Mouse (Mus musculus): ENCODE data around the gene Ndufa4l2.

Ndufa4l2 gene

DNA sequence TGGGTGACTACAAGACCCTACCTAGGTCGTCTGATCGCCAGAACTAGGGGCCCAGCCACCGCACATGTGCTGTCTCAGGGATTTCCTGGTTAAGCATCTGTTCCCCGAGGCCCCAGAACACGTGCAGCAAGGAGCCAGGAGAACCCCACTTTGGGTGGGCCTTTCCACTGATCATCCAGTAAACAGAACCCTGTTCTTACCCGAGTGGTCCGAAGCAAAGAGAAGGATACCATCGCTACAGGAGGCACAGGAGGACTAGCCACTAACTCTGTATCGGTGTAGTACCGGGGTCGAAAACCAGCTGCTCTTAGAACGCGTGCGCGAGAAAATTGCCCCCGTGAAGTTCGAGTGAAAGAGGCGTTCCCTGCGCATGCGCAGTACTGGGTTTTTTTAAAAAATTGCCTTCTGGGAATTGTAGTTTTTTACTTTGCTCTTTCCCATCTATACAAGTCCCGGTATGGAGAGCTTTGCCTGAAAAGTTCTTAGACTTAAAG, 7.4 kb downstream of the Ndufa4l2 start, which contains the start of gene Shmt2:
Gene Shmt2 (minus strand): TSS at position 357 of the 494 bp plus-strand sequence.
- in situ Hi-C loops (cut with MboI; ENCODE audit: unreplicated experiment in 2 of 2): no loop called here

DNA sequence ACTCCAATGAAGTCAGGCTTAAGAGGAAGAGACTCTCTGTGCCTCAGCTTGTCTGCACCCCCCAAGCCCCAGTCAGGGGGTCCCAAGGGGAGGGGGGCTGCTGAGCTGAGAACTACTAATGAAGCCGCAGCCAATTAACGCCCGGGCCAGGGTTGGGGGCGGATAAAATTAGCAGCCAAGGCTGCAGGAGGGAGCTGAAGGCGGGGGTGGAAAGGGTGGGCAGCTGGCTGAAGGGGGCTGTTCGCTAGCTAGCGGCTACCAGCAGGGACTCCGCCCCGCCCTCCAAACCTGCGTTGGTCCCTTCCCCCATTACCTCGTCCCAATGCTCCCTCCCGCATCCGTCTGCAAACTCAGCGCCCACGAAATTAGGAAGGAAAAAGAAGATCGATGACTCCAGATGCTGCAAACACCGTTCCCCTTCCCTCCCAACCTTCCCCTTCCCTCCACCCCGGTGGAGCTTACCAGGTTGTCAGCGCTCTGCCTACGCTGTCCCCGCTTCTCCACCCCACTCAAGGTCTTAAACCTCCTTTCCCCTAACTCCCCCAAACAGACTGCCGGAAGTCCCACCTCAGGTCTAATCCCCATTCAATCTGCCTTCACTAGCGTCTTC, 10.0 kb downstream of the Ndufa4l2 start:
- in situ Hi-C loops (cut with MboI; ENCODE audit: unreplicated experiment in 2 of 2): no loop called here

DNA sequence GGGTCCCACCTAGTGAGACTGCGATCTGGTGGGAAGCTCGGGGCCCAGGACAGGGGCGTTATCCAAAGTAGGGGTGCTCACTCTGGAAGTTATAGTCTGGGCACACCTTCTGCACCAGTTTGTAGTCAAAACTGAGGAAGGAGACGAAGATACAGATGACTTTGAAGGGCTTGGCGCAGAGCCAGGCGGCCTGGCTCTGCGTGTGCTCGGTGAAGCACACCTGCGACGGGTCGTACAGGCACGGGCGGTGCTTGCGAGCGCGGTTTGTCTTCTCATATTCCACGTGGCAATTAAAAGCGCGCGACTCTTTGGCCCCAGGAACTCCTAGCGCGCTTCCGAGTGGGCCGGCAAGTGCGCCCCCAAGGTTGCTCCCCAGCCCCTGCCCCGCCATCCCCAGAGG, 11.3 kb downstream of the Ndufa4l2 start:
- in situ Hi-C loops (cut with MboI; ENCODE audit: unreplicated experiment in 2 of 2): no loop called here

DNA sequence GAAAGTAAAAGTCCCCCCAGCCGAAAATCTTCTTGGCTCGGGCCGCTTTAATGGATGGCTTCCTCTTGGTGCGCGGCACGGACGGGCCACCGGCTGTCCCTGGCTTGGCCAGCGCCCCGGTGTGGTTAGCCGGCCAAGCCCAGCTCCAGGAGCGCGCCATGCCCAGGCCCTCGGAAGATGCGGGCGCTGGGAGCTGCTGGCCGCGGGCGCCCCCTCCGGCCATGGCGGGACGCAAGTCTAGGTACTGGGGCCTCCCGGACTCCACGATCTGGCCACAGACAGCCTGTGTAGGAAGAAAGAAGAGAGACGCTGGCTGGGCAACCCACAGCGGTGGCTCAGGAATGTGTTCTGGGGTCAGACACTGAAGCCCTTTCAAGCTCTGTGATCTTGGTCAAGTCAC, 11.9 kb downstream of the Ndufa4l2 start:
- in situ Hi-C loops (cut with MboI; ENCODE audit: unreplicated experiment in 2 of 2): no loop called here

DNA sequence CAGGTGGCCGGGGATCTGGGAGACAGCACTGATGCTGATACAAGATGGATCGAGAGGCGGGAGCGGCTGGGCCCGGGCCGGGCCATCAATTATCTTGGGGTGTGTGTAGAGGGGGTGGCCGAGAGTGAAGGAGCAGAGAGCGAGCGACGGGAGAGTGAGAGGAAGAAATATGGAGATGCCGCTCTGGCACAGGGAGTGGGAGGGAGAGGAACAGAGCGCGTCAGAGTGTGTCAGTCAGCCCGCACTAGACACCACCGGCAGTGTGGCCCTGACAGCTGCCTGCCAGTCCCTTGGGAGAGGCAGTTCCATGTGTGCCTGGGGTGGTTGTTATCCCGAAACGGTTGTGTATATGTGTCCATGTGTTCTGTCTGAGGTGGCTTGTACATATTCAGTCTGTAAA, 12.7 kb downstream of the Ndufa4l2 start:
- in situ Hi-C loops (cut with MboI; ENCODE audit: unreplicated experiment in 2 of 2): no loop called here

DNA sequence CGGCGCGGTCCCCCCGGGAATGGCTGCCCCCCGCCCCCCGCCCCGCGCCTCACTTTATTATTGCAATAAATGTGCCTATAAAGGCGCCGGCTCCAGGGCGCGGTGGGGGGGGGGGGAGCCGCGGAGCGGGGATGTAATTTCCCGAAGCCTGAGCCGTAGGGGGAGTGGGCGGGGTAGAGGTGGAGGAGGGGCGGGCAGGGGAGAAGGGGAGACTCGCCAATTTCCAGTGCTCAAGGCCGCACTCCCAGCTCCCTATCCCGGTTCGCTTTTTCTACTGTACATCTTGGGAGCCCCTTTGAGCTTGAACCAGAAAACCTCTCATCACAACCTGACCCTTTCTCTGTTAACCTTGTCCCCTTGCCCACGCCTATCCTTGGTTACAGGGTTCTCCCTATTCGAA, 16.2 kb downstream of the Ndufa4l2 start:
- in situ Hi-C loops (cut with MboI; ENCODE audit: unreplicated experiment in 2 of 2): no loop called here

DNA sequence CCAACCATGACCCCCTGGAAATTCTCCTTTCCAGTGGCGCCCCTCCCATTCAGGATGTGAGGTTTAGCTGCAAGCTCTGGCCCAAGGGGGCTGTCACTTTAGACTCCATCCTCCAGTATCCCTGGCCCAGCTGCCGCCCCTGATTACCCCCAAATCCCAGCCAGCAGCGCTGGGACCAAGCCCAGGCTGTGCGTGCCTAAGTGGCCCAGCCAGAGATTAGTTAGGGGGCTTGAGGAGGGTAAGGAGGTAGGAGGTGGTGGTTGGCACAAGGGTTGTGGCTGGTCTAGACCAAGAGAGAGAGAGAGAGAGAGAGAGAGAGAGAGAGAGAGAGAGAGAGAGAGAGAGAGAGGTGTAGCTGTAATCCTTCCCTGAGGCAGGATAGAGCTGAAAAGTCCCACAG, 16.8 kb downstream of the Ndufa4l2 start:
- in situ Hi-C loops (cut with MboI; ENCODE audit: unreplicated experiment in 2 of 2): no loop called here

DNA sequence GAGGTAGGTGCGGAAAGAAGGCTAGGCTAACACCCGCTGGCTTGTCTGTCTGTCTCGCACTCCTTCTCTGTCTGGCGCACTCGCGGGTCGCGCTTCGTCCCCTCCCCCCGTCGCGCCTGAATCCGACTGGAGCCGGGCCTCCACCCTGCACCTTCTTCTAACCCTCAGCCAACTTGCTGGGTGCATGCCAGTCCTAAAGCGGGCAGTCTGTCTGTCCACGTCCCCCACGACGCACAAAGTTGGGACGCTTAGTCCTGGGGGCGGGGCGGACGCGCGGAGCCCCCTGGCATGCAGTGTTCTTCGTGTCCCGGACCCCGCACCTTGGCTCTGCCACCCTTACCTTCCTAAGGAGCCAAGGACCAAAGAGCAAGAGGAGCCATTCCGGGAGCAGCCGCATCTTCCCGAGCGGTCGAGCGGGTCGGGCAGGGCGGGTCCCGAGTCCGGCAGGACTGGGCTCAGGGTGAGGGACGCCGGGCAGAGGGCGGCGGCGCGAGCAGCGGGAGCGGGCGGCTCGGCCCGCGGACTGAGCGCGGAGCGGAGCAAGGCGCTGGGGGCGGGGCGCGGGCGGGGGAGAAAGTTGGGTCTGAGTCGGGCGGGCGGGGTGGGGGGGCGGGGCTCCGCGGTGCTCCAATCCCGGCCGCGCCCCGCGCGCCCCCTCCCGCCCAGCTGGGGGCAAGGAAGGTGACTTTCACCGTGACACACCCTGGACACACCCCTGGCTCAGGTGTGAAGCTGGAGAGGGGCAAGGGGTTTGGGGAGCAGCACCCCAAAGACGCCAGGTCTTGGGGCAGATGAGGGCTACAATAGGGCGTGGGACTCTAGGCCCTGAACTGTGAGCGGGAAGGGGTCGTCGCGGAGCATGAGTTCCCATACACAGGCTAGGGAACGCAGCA, 19.5 kb downstream of the Ndufa4l2 start, which contains the start of gene Nxph4:
Gene Nxph4 (minus strand): TSS at position 524 of the 893 bp plus-strand sequence.
- in situ Hi-C loops (cut with MboI; ENCODE audit: unreplicated experiment in 2 of 2): no loop called here

DNA sequence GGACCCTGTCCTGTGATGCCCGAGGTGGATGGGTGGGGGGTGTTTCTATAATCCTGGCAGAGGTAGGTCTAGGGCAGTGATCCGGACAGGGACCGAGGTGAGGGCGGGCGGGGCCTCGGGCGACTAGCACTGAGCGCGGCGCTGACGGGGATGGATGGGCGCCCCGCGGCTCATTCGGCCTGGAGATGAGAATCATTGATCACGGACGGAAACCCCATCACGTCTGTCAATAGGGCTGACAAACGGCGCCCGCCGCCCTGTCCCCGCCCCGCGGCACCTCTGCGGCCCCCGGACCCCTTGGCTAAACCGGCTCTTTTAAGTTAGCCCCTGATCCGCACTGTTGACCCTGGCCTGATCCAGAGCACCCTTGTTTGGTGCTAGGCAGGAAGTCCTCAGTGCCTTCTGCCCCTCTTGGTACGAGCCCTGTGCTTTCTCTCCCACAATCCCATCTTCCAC, 20.2 kb downstream of the Ndufa4l2 start:
- in situ Hi-C loops (cut with MboI; ENCODE audit: unreplicated experiment in 2 of 2): no loop called here

DNA sequence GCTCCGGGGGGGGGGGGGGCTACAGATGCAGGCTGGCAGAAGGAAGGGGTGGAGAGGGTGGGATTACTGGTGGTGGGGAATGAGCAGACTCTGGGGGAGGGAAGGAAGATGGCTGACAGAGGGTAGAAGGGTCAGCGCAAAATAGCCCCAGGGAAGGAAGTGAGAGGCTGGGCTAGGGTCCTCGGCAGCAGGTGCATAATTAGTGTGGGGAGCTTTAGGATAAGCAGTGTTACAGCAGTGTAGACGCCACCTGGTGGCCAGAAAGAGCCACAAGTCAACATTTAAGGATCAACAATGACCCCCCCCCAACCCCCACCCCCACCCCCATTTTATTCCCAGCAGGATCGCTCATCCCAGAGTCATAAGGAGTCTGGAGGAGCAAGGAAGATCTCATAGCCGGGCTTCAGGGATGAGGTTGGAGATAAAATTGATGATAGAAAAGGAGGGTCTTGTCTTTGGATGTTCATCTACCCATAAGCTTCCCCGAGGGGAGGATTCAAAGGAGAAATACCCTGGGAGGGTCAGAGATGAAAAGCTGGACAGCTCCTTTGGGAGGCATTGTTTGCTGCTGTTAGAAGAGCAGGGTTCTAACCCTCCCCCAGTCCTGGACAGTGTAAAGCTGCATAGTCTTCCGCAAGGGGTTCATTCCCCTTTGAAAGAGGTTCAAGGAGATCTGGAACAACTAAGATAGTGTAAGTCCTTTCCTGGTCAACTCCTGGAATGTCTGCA, 22.0 kb downstream of the Ndufa4l2 start:
- in situ Hi-C loops (cut with MboI; ENCODE audit: unreplicated experiment in 2 of 2): no loop called here

DNA sequence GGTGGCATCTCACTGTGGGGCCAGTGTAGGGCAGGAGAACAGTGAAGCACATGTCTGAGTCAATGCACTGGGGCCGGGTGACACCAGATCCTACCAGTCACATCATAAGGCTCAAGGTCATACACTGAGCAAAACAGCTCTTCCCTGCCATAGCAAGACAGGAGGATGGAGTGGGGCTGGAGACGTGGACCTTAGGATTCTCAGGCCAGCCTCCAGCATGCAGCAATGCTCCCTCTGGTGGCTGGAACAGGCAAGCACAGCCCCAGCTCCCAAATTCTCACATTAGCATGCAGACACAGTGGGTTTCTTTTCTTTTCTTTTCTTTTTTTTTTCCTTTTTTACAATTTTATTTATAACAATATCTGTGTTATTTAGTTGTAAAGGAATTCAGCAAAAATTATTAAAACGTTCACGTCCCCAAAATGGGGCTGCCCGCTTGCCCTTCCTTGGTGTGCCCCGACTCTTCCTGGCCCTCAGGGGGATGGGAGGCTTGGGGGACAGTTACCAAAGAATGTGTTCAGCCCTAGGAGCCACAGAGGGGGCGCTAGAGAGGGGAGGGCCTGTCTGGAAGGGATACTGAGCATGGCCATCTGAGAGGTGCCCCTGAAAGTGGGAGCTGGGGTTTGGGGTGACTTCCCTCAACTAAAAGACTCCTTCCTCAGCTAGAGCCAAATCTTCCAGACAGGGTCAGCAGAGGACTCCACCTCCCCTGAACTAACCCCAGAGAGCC, 23.3 kb downstream of the Ndufa4l2 start:
- in situ Hi-C loops (cut with MboI; ENCODE audit: unreplicated experiment in 2 of 2): no loop called here

DNA sequence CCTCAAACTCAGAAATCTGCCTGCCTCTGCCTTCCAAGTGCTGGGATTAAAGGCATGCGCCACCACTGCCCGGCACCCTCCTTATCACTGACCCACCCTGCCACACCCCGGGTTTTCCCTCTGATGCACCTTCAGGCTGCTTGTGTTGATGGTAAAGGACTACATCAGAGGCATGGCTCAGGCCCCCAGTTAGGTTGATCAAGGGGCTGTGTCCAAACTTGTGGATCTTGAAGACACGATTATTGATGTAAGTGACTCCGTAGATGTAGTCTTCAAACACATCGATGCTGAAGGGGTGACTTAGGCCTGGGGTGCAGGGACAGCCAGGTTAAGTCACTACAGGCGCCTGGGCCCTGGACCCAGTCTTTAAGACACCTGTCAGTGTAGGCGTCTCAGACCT, 26.7 kb downstream of the Ndufa4l2 start:
- in situ Hi-C loops (cut with MboI; ENCODE audit: unreplicated experiment in 2 of 2): loop anchor here (5.0 kb wide), 1 partner anchor 34 kb away; no protein-coding TSS in a partner anchor

DNA sequence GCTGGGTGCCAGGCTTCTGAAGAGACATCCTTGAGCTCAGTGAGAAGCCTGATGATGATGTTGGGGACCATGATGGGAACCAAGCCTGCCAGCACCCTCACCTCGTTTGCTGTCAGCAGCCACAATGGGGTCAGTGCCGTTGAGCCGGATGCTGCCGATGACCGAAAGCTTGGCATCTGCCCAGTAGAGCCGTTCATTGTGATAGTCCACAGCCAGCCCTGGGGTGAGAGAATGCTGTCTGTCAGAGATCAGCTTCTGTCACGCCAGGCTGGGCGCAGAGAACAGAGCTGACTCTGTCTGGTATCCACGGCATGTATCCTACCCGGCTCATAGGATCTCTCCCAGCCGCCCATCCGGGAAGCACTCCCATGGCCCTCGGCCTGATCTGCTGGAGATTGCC, 27.3 kb downstream of the Ndufa4l2 start:
- in situ Hi-C loops (cut with MboI; ENCODE audit: unreplicated experiment in 2 of 2): loop anchor here (5.0 kb wide), 1 partner anchor 35 kb away; no protein-coding TSS in a partner anchor

DNA sequence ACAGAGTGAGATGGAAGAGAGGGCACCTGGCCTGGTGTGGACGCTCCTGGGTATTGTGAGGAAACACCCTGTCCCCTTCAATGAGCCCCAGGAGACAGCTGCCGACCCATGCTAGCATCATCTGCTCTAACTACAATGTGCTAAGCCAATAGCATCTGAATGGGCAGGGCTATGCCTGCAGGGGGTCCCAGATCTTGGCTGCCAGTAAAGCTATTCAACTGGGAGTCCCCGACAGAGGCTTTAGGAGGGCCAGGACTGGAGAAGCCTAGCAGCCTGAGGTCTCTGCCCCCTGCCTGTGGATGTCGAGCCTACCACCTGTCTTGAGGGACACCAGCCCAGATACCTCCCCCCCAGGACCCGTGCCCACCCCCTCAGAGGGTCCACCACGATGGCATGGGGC, 28.0 kb downstream of the Ndufa4l2 start:
- in situ Hi-C loops (cut with MboI; ENCODE audit: unreplicated experiment in 2 of 2): loop anchor here (5.0 kb wide), 1 partner anchor 35 kb away; no protein-coding TSS in a partner anchor

DNA sequence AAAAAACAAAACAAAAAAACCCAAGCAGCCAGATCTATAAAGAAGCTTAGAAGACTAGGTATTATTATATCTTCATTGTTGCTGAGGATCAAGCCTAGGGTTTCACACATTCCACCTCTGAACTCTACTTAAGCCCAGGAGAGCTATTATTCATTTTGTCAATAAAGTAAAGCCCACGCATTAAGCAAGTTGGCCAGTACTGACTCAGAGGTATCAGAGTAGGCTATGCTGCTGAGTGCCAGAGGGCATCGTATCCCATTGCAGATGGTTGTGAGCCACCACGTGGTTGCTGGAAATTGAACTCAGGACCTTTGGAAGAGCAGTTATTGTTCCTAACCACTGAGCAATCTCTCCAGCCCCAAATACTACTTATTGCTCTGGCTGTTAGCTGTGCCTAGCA, 29.1 kb downstream of the Ndufa4l2 start:
- in situ Hi-C loops (cut with MboI; ENCODE audit: unreplicated experiment in 2 of 2): loop anchor here (5.0 kb wide), 1 partner anchor 37 kb away; no protein-coding TSS in a partner anchor

DNA sequence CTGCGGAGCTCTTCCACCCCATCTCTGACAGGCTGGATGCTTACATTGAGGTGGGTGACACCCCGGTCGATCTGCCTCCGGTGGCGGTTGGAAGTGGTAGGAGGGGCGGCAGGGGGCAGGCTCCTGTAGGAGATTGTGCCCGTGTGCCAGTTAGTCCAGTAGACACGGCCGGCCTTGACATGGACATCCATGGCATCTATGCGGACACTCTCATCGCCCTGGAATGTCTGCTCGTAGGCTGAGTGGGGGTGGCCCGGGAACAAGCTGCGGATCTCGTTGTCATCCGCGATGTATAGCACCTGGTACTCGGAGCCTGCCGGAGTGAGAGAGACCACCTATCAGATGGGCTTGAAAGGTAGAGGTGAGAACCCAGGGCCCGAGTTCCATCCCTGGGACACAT, 29.6 kb downstream of the Ndufa4l2 start:
- in situ Hi-C loops (cut with MboI; ENCODE audit: unreplicated experiment in 2 of 2): loop anchor here (5.0 kb wide), 1 partner anchor 37 kb away; no protein-coding TSS in a partner anchor

DNA sequence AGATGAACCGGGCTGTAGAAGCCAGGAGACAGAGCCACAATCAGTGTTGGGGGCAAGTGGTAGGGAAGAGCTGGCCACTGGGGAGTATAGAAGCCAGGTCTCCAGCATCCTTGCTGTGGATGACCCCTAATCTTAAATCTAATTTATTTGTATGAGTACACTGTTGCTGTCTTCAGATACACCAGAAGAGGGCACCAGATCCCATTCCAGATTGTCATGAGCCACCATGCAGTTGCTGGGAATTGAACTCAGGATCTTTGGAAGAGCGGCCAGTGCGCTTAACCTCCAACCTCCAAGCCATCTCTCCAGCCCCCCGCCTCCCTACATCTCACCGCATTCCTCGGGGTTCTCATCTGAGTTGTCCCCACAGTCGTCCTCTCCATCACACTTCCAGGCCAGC, 31.7 kb downstream of the Ndufa4l2 start:
- in situ Hi-C loops (cut with MboI; ENCODE audit: unreplicated experiment in 2 of 2): no loop called here

DNA sequence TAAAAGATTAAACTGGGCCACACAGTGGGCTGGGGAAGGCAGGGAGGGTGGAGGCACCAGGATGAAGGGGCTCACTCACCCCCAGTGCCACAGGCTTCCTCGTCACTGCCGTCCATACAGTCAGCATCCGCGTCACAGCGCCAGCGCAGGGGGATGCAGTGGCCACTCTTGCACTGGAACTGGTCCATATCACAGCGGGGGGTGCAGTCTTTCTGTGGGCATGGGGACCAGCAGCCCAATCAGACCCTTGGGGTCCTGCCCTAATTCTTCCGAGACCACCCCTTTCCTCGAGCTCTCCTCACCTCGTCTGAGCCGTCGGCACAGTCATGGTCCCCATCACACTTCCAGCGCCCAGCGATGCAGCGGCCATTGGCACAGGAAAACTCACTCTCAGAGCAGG, 33.5 kb downstream of the Ndufa4l2 start:
- in situ Hi-C loops (cut with MboI; ENCODE audit: unreplicated experiment in 2 of 2): no loop called here

DNA sequence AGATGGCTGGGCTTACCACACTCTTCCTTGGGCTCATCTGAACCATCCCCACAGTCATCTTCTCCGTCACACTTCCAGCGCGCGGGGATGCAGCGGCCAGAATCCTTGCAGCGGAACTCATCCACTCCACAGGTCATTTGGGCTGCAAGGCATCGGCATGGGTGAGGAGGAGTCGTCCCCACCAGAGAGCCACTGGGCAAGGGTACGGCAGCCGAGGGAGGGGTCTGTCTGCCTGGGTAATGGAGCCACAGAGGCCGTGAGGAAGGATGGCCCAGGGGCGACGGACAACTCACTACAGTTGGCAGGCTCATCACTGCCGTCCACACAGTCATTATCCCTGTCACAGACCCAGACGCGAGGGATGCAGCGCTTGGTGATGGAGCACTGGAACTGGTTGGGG, 35.1 kb downstream of the Ndufa4l2 start:
- in situ Hi-C loops (cut with MboI; ENCODE audit: unreplicated experiment in 2 of 2): no loop called here

DNA sequence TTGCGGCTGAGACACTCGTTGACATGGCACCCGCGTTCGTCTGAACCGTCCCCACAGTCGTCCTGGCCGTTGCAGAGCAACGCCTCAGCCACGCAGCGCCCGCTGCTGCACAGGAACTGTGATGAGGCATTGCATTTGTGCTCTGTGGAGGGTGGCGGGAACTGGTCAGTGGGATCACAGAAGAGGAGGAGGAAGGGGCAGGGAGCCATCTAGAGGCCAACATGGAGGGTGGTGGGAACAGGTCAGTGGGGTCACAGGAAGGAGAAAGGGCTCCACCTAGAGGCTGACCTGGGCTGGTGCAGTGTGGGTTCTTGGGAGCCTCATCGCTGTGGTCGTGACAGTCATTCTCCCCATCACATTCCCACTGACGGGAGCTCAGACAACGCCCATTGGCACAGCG, 40.9 kb downstream of the Ndufa4l2 start:
- in situ Hi-C loops (cut with MboI; ENCODE audit: unreplicated experiment in 2 of 2): no loop called here
